In the genomic region with DNA sequence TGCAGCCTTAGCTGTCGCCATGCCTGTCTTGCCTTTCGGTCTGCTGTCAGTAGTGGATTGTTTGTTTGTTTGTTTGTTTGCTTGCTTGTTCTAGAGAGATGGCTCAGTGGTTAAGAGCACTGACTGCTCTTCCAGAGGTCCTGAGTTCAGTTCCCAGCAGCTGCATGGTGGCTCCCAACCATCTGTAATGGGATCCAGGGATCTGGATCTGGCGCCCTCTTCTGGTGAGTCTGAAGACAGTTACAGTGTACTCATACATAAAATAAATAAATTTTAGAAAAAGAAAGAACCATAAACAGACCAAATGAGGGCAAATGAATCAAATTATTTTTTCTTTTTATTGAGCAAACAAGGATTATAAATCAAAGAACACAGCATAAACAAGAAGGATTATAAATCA, we compare ENCODE assay signal across 14 mouse cellular contexts. TPM values are rescaled to one million over a fixed set of nuclear protein-coding genes. Genes with fewer than 3 reads are reported as not detected.
DNase-seq lines count a peak whose midpoint lies in the region; ATAC-seq and TF ChIP-seq lines count a peak whose summit lies in the region.
"Had no signal": no experiment of that assay in that cellular context is flagged by ENCODE, and none has a peak within 500 bp of the region (broad histone marks: within the 10 kb centered on the region; RNA-seq: fewer than 3 reads in every experiment).

No protein-coding gene starts in this region.

- H3K4me2 ChIP-seq in stomach, postnatal 0 days (replicated peaks; ENCODE audit: low read depth) = no peak overlapping the region
- H3K4me2 ChIP-seq: heart, embryonic 11.5 days; hindbrain, embryonic 13.5 days; kidney, embryonic 15.5 days; limb, embryonic 15.5 days had no signal

- 82% methylated on average over 3 of the region's 3 CpGs for WGBS in stomach, postnatal 0 days

- no peak overlapping the region for H3K9ac ChIP-seq in MEL (ENCODE audit: control insufficient read depth, low read depth, low read length, poor library complexity, severe bottlenecking)
- no peak overlapping the region for H3K9ac ChIP-seq in stomach, postnatal 0 days (ENCODE audit: low read length)
- H3K9ac ChIP-seq: hindbrain, embryonic 13.5 days; kidney, embryonic 15.5 days; limb, embryonic 15.5 days had no signal

- H3K4me3 ChIP-seq in layer of hippocampus, adult 2 months = no peak overlapping the region
- H3K4me3 ChIP-seq in E14TG2a.4 (replicated peaks; ENCODE audit: low read length) = no peak overlapping the region
- no peak overlapping the region for H3K4me3 ChIP-seq in MEL (ENCODE audit: control insufficient read depth in 1 of 2, insufficient read depth in 1 of 2, low read depth in 2 of 2, low read length in 2 of 2)
- no peak overlapping the region for H3K4me3 ChIP-seq in stomach, postnatal 0 days (ENCODE audit: low read depth, low read length)
- H3K4me3 ChIP-seq: hindbrain, embryonic 13.5 days; kidney, embryonic 15.5 days; limb, embryonic 15.5 days; megakaryocyte, embryonic 14.5 days had no signal

- no peak; the same call in 1 of the 2 replicates for TF ChIP-seq RAD21 in MEL (IDR thresholded peaks at IDR 0.05; ENCODE audit: low read depth, low read length)

- H3K9me3 ChIP-seq in E14TG2a.4 (ENCODE audit: low read length) (peaks cover 5% of the 10 kb centered on the region; the same call in 1 of the 2 replicates), MEL (replicated peaks; ENCODE audit: insufficient read depth, low read length) (no peaks in the 10 kb centered on the region)
- no peaks in the 10 kb centered on the region for H3K9me3 ChIP-seq in stomach, postnatal 0 days (ENCODE audit: control insufficient read depth, low read length)
- H3K9me3 ChIP-seq: hindbrain, embryonic 13.5 days; limb, embryonic 15.5 days had no signal

- no peak overlapping the region for H3K27ac ChIP-seq in layer of hippocampus, adult 2 months
- H3K27ac ChIP-seq in MEL (ENCODE audit: control insufficient read depth, low read depth, low read length) = no peak overlapping the region
- H3K27ac ChIP-seq in stomach, postnatal 0 days (replicated peaks) = no peak overlapping the region
- H3K27ac ChIP-seq: hindbrain, embryonic 13.5 days; kidney, embryonic 15.5 days; limb, embryonic 15.5 days had no signal

- no peak for DNase-seq in layer of hippocampus, adult 2 months (ENCODE audit: low spot score in 2 of 2)
- no peak for DNase-seq in layer of hippocampus, adult 8-10 months (ENCODE audit: low spot score in 2 of 2)
- peak; percentile 38 for DNase-seq in MEL (ENCODE audit: low read depth, low spot score)
- DNase-seq in stomach, postnatal 0 days (ENCODE audit: low spot score) = no peak
- DNase-seq in natural killer cell, adult 2 months (ENCODE audit: low spot score in 2 of 2) = no peak
- no peak for DNase-seq in urinary bladder, adult 18-20 months (ENCODE audit: low spot score in 2 of 2)
- DNase-seq: cerebellum, adult 18-20 months; layer of hippocampus, postnatal 36 days had no signal

- no peak for TF ChIP-seq POLR2A in MEL (IDR thresholded peaks at IDR 0.05; ENCODE audit: control insufficient read depth in 1 of 2, insufficient read depth in 1 of 2, low read depth in 1 of 2, low read length in 2 of 2, poor library complexity in 1 of 2)

- H3K27me3 ChIP-seq in E14TG2a.4 (ENCODE audit: insufficient read depth, low read length) (peaks cover 12% of the 10 kb centered on the region), MEL (ENCODE audit: control insufficient read depth in 1 of 2, insufficient read depth in 2 of 2, low read length in 2 of 2) (no peaks in the 10 kb centered on the region)
- H3K27me3 ChIP-seq in stomach, postnatal 0 days (ENCODE audit: control insufficient read depth, insufficient read depth, low read length) = no peaks in the 10 kb centered on the region
- H3K27me3 ChIP-seq: hindbrain, embryonic 13.5 days; kidney, embryonic 15.5 days; limb, embryonic 15.5 days had no signal

- peaks cover 15% of the 10 kb centered on the region; the same call in 1 of the 2 replicates for H3K36me3 ChIP-seq in E14TG2a.4 (ENCODE audit: insufficient read depth, low read length)
- H3K36me3 ChIP-seq in MEL (ENCODE audit: control insufficient read depth in 1 of 2, insufficient read depth in 2 of 2, low read length in 2 of 2) = peaks cover 0 to 33% of the 10 kb centered on the region in 2 experiments; a peak in 2 of 4 replicates
- H3K36me3 ChIP-seq in stomach, postnatal 0 days (ENCODE audit: control insufficient read depth, insufficient read depth, low read length) = peaks cover 5% of the 10 kb centered on the region; the same call in 1 of the 2 replicates
- H3K36me3 ChIP-seq: hindbrain, embryonic 13.5 days had no signal

- no peaks in the 10 kb centered on the region for H3K79me2 ChIP-seq in MEL (ENCODE audit: control insufficient read depth, insufficient read depth, low read length, poor library complexity)

- no peak for ATAC-seq in stomach, postnatal 0 days (ENCODE audit: low FRiP score, low TSS enrichment)

- TF ChIP-seq EP300 in MEL (IDR thresholded peaks at IDR 0.05; ENCODE audit: low read depth in 1 of 2, low read length in 2 of 2) = no peak
- TF ChIP-seq EP300 in stomach, postnatal 0 days (optimal IDR thresholded peaks at IDR 0.05) = no peak

- H3K4me1 ChIP-seq in E14TG2a.4 (replicated peaks; ENCODE audit: low read depth, low read length) (peaks cover under 1% of the 10 kb centered on the region; the same call in 1 of the 2 replicates), MEL (ENCODE audit: control insufficient read depth in 1 of 2, insufficient read depth in 2 of 2, low read length in 2 of 2) (no peaks in the 10 kb centered on the region)
- H3K4me1 ChIP-seq in stomach, postnatal 0 days (replicated peaks; ENCODE audit: control insufficient read depth, insufficient read depth) = no peaks in the 10 kb centered on the region
- H3K4me1 ChIP-seq: hindbrain, embryonic 13.5 days; kidney, embryonic 15.5 days; limb, embryonic 15.5 days had no signal

- peak; percentile 64 for TF ChIP-seq CTCF in layer of hippocampus, adult 2 months (conservative IDR thresholded peaks at IDR 0.05)
- TF ChIP-seq CTCF in E14TG2a.4 (conservative IDR thresholded peaks at IDR 0.05; ENCODE audit: low read length) = peak; percentile 42
- peak; percentile 30 to 42 (median 32); a peak in 5 of 6 replicates for TF ChIP-seq CTCF in MEL (IDR thresholded peaks at IDR 0.05 in 2 of 3, conservative IDR thresholded peaks at IDR 0.05 in 1 of 3; ENCODE audit: control insufficient read depth in 1 of 3, insufficient read depth in 1 of 3, low read depth in 2 of 3, low read length in 3 of 3, poor library complexity in 1 of 3, severe bottlenecking in 1 of 3)
- peak; percentile 43; the same call in 1 of the 2 replicates for TF ChIP-seq CTCF in stomach, postnatal 0 days (IDR thresholded peaks at IDR 0.05; ENCODE audit: low read depth)

TF ChIP-seq in MEL, 35 proteins besides CTCF, POLR2A, EP300 and RAD21:
- TF ChIP-seq SMC3 (IDR thresholded peaks at IDR 0.05; ENCODE audit: low read depth, low read length) (peak; percentile 6; the same call in 1 of the 2 replicates), USF1 (IDR thresholded peaks at IDR 0.05; ENCODE audit: low read depth, low read length) (no peak)

RNA-seq across cellular contexts. Expression of gene Zc3hav1l, which starts 5.9 kb away (rescaled TPM):
- 1 to 10 TPM; 4.5 TPM for total RNA-seq in layer of hippocampus, adult 2 months (2021)
- total RNA-seq in layer of hippocampus, adult 8-10 months (2022) = 1 to 10 TPM; 3.8 to 5.4 (median 4.7) TPM
- 1.8 and 2.0 TPM in 2 replicates for total RNA-seq in MEL (2012; rRNA removed)
- polyA plus RNA-seq in MEL (2012; ENCODE audit: insufficient read depth in 1 of 2, insufficient read length in 2 of 2, low read depth in 1 of 2, low replicate concordance in 2 of 2, missing spikeins in 1 of 2) = 1 to 10 TPM in 1 of 2 experiments, not detected in 1; 5.8 TPM
- 2.1 and 2.3 TPM in 2 replicates for polyA plus RNA-seq in stomach, postnatal 0 days (2015; fragmentation: Nextera tagmentation; extraction: Ambion mirVana)

RNA-seq across cellular contexts. Expression of gene Zc3hav1, which starts 49.4 kb away (rescaled TPM):
- 1 to 10 TPM; 3.1 to 3.9 TPM for total RNA-seq in layer of hippocampus, adult 2 months (2021)
- 10 to 100 TPM in 2 of 4 experiments, 1 to 10 TPM in 2; 5.0 to 12.5 (median 7.5) TPM for total RNA-seq in layer of hippocampus, adult 8-10 months (2022)
- total RNA-seq in MEL (2012; rRNA removed) = 66.6 and 88.1 TPM in 2 replicates
- 10 to 100 TPM; 68.3 to 71.0 TPM for polyA plus RNA-seq in MEL (2012; ENCODE audit: insufficient read depth in 1 of 2, insufficient read length in 2 of 2, low read depth in 1 of 2, low replicate concordance in 2 of 2, missing spikeins in 1 of 2)
- polyA plus RNA-seq in stomach, postnatal 0 days (2015; fragmentation: Nextera tagmentation; extraction: Ambion mirVana) = 12.7 and 12.9 TPM in 2 replicates

RNA-seq across cellular contexts. Expression of gene D630045J12Rik, which starts 51.2 kb away (rescaled TPM):
- 10 to 100 TPM; 37.1 to 37.4 TPM for total RNA-seq in layer of hippocampus, adult 2 months (2021)
- 10 to 100 TPM; 30.8 to 38.5 (median 34.3) TPM for total RNA-seq in layer of hippocampus, adult 8-10 months (2022)
- 2.2 and 2.5 TPM in 2 replicates for total RNA-seq in MEL (2012; rRNA removed)
- 1 to 10 TPM in 1 of 2 experiments, not detected in 1; 6.2 TPM for polyA plus RNA-seq in MEL (2012; ENCODE audit: insufficient read depth in 1 of 2, insufficient read length in 2 of 2, low read depth in 1 of 2, low replicate concordance in 2 of 2, missing spikeins in 1 of 2)
- 0.70 and 1.1 TPM in 2 replicates for polyA plus RNA-seq in stomach, postnatal 0 days (2015; fragmentation: Nextera tagmentation; extraction: Ambion mirVana)
